ENCODE assay signal across 9 mouse cellular contexts in genomic region chr7:128705735-128706134, GRCm38 (mm10). TPM values are rescaled to one million over a fixed set of nuclear protein-coding genes. Genes with fewer than 3 reads are reported as not detected.
DNase-seq lines count a peak whose midpoint lies in the region; ATAC-seq and TF ChIP-seq lines count a peak whose summit lies in the region.
"Had no signal": no experiment of that assay in that cellular context is flagged by ENCODE, and none has a peak within 500 bp of the region (broad histone marks: within the 10 kb centered on the region; RNA-seq: fewer than 3 reads in every experiment).

No protein-coding gene starts in this region.

- 22% methylated on average over 4 of the region's 4 CpGs for WGBS in forebrain, embryonic 14.5 days
- WGBS in lung, adult 2 months = 19% methylated on average over 4 of the region's 4 CpGs
- WGBS in thymus, adult 2 months = 33% methylated on average over 4 of the region's 4 CpGs

- no peaks in the 10 kb centered on the region for H3K79me2 ChIP-seq in MEL (ENCODE audit: control insufficient read depth, insufficient read depth, low read length, poor library complexity)

- H3K9me3 ChIP-seq in MEL (replicated peaks; ENCODE audit: insufficient read depth, low read length) = no peaks in the 10 kb centered on the region
- no peaks in the 10 kb centered on the region for H3K9me3 ChIP-seq in forebrain, embryonic 14.5 days (replicated peaks; ENCODE audit: control insufficient read depth, low read length)
- H3K9me3 ChIP-seq: limb, embryonic 15.5 days had no signal

- peak; percentile 79 for TF ChIP-seq RAD21 in MEL (IDR thresholded peaks at IDR 0.05; ENCODE audit: low read depth, low read length)

- peak; percentile 87 to 99 (median 90) for TF ChIP-seq CTCF in MEL (IDR thresholded peaks at IDR 0.05 in 2 of 3, conservative IDR thresholded peaks at IDR 0.05 in 1 of 3; ENCODE audit: control insufficient read depth in 1 of 3, insufficient read depth in 1 of 3, low read depth in 2 of 3, low read length in 3 of 3, poor library complexity in 1 of 3, severe bottlenecking in 1 of 3)
- peak; percentile 96 for TF ChIP-seq CTCF in lung, adult 2 months (IDR thresholded peaks at IDR 0.05; ENCODE audit: insufficient read depth, low read length)
- TF ChIP-seq CTCF in thymus, adult 2 months (IDR thresholded peaks at IDR 0.05; ENCODE audit: borderline replicate concordance, control insufficient read depth, extremely low read depth, insufficient read depth, low read length, poor library complexity) = peak; percentile 85; the same call in 1 of the 2 replicates

- H3K27ac ChIP-seq in MEL (ENCODE audit: control insufficient read depth, low read depth, low read length) = no peak overlapping the region
- no peak overlapping the region for H3K27ac ChIP-seq in forebrain, embryonic 14.5 days (ENCODE audit: low read depth, low read length)
- H3K27ac ChIP-seq in thymus, adult 2 months (ENCODE audit: control insufficient read depth, insufficient read depth, low read length) = no peak overlapping the region
- H3K27ac ChIP-seq: limb, embryonic 15.5 days had no signal

- H3K4me2 ChIP-seq in forebrain, embryonic 14.5 days (ENCODE audit: low read length) = no peak overlapping the region
- H3K4me2 ChIP-seq: limb, embryonic 15.5 days had no signal

- no peak overlapping the region for H3K9ac ChIP-seq in MEL (ENCODE audit: control insufficient read depth, low read depth, low read length, poor library complexity, severe bottlenecking)
- H3K9ac ChIP-seq in forebrain, embryonic 14.5 days (ENCODE audit: low read length) = no peak overlapping the region
- H3K9ac ChIP-seq: limb, embryonic 15.5 days had no signal

- TF ChIP-seq POLR2A in MEL (IDR thresholded peaks at IDR 0.05; ENCODE audit: control insufficient read depth in 1 of 2, insufficient read depth in 1 of 2, low read depth in 1 of 2, low read length in 2 of 2, poor library complexity in 1 of 2) = no peak
- no peak for TF ChIP-seq POLR2A in lung, adult 2 months (IDR thresholded peaks at IDR 0.05; ENCODE audit: borderline replicate concordance, extremely low read depth, low read depth, low read length)
- no peak for TF ChIP-seq POLR2A in thymus, adult 2 months (IDR thresholded peaks at IDR 0.05; ENCODE audit: control insufficient read depth, extremely low read depth, insufficient read depth, low read length, poor library complexity)

- peak; percentile 72 for DNase-seq in MEL (ENCODE audit: low read depth, low spot score)
- DNase-seq in cerebellum, adult 11 months = peak; percentile 61
- DNase-seq in forebrain, embryonic 14.5 days (ENCODE audit: low spot score) = peak; percentile 81
- DNase-seq in heart, postnatal 14 days = peak; percentile 71 to 80
- peak; percentile 65 for DNase-seq in layer of hippocampus, adult 11-12 months (ENCODE audit: low spot score)
- peak; percentile 62 for DNase-seq in lung, adult 2 months
- peak; percentile 31 for DNase-seq in ovary, adult 18-20 months (ENCODE audit: low spot score)
- DNase-seq in thymus, adult 2 months = peak; percentile 66

- intact Hi-C loops in heart, postnatal 14 days (cut with DNase I) = loop anchor here (5.0 kb wide), 2 partner anchors 398 to 458 kb away; partner anchors contain the start of gene Tgfb1i1

- peak; percentile 75 for ATAC-seq in forebrain, embryonic 14.5 days

- H3K36me3 ChIP-seq in MEL (ENCODE audit: control insufficient read depth in 1 of 2, insufficient read depth in 2 of 2, low read length in 2 of 2) = peaks cover 0 to 38% of the 10 kb centered on the region in 2 experiments; a peak in 2 of 4 replicates
- H3K36me3 ChIP-seq in forebrain, embryonic 14.5 days (ENCODE audit: control insufficient read depth, insufficient read depth, low read length) = peaks cover 94% of the 10 kb centered on the region
- H3K36me3 ChIP-seq in thymus, adult 2 months (ENCODE audit: control insufficient read depth, insufficient read depth, low read length) = peaks cover 77% of the 10 kb centered on the region

- H3K4me3 ChIP-seq in MEL (ENCODE audit: control insufficient read depth in 1 of 2, insufficient read depth in 1 of 2, low read depth in 2 of 2, low read length in 2 of 2) = no peak overlapping the region
- H3K4me3 ChIP-seq in forebrain, embryonic 14.5 days (ENCODE audit: low read depth, low read length) = no peak overlapping the region
- no peak overlapping the region for H3K4me3 ChIP-seq in lung, adult 2 months (replicated peaks; ENCODE audit: extremely low read depth, low read depth, low read length)
- H3K4me3 ChIP-seq in thymus, adult 2 months (ENCODE audit: control insufficient read depth, insufficient read depth, low read length) = no peak overlapping the region
- H3K4me3 ChIP-seq: limb, embryonic 15.5 days had no signal

- TF ChIP-seq EP300 in MEL (IDR thresholded peaks at IDR 0.05; ENCODE audit: low read depth in 1 of 2, low read length in 2 of 2) = no peak

- H3K4me1 ChIP-seq in MEL (ENCODE audit: control insufficient read depth in 1 of 2, insufficient read depth in 2 of 2, low read length in 2 of 2) = no peaks in the 10 kb centered on the region
- no peaks in the 10 kb centered on the region for H3K4me1 ChIP-seq in forebrain, embryonic 14.5 days (ENCODE audit: control insufficient read depth, insufficient read depth, low read length)
- H3K4me1 ChIP-seq in lung, adult 2 months (ENCODE audit: control insufficient read depth, insufficient read depth, low read length) = no peaks in the 10 kb centered on the region
- no peaks in the 10 kb centered on the region for H3K4me1 ChIP-seq in thymus, adult 2 months (replicated peaks; ENCODE audit: control insufficient read depth, insufficient read depth, low read length)
- H3K4me1 ChIP-seq: limb, embryonic 15.5 days had no signal

- no peaks in the 10 kb centered on the region for H3K27me3 ChIP-seq in MEL (ENCODE audit: control insufficient read depth in 1 of 2, insufficient read depth in 2 of 2, low read length in 2 of 2)
- no peaks in the 10 kb centered on the region for H3K27me3 ChIP-seq in forebrain, embryonic 14.5 days (replicated peaks; ENCODE audit: control insufficient read depth, insufficient read depth, low read length)
- H3K27me3 ChIP-seq in thymus, adult 2 months (ENCODE audit: control insufficient read depth, insufficient read depth, low read length) = no peaks in the 10 kb centered on the region
- H3K27me3 ChIP-seq: limb, embryonic 15.5 days had no signal

TF ChIP-seq in MEL, 35 proteins besides CTCF, POLR2A, EP300 and RAD21 (continues in another document):
- TF ChIP-seq JUND (IDR thresholded peaks at IDR 0.05; ENCODE audit: low read depth, low read length) (no peak), TAL1 (IDR thresholded peaks at IDR 0.05; ENCODE audit: low read length) (no peak), TCF12 (IDR thresholded peaks at IDR 0.05; ENCODE audit: low read depth, low read length) (no peak), MAFK (IDR thresholded peaks at IDR 0.05; ENCODE audit: borderline replicate concordance, low read depth, low read length) (no peak), ZNF384 (IDR thresholded peaks at IDR 0.05; ENCODE audit: low read depth, low read length) (no peak), NELFE (IDR thresholded peaks at IDR 0.05; ENCODE audit: low read depth, low read length) (no peak), NRF1 (IDR thresholded peaks at IDR 0.05; ENCODE audit: insufficient read depth, low read depth, low read length, poor library complexity, severe bottlenecking) (no peak), CHD2 (IDR thresholded peaks at IDR 0.05; ENCODE audit: low read length) (no peak), MYB (IDR thresholded peaks at IDR 0.05; ENCODE audit: low read depth, low read length) (no peak), ZMIZ1 (IDR thresholded peaks at IDR 0.05; ENCODE audit: low read depth, low read length) (no peak), GATA1 (IDR thresholded peaks at IDR 0.05; ENCODE audit: low read depth, low read length) (no peak), UBTF (IDR thresholded peaks at IDR 0.05; ENCODE audit: borderline replicate concordance, insufficient read depth, low read depth, low read length) (no peak), GABPA (IDR thresholded peaks at IDR 0.05; ENCODE audit: low read depth, low read length) (no peak), USF2 (IDR thresholded peaks at IDR 0.05; ENCODE audit: borderline replicate concordance in 1 of 2, insufficient read depth in 1 of 2, low read depth in 1 of 2, low read length in 2 of 2) (no peak), MEF2A (IDR thresholded peaks at IDR 0.05; ENCODE audit: extremely low read depth, insufficient replicate concordance, low read depth, low read length, poor library complexity, severe bottlenecking) (no peak), ELF1 (IDR thresholded peaks at IDR 0.05; ENCODE audit: low read depth, low read length) (no peak), CHD1 (IDR thresholded peaks at IDR 0.05; ENCODE audit: low read depth, low read length) (no peak), HCFC1 (IDR thresholded peaks at IDR 0.05; ENCODE audit: low read depth, low read length) (no peak), ZC3H11A (IDR thresholded peaks at IDR 0.05; ENCODE audit: low read depth, low read length) (peak; percentile 64), BHLHE40 (IDR thresholded peaks at IDR 0.05; ENCODE audit: borderline replicate concordance, low read depth, low read length) (0 out of 2 replicates have a peak, but pooled peaks have one; percentile 26), ZKSCAN1 (IDR thresholded peaks at IDR 0.05; ENCODE audit: low read depth, low read length) (no peak), SMC3 (IDR thresholded peaks at IDR 0.05; ENCODE audit: low read depth, low read length) (peak; percentile 71), E2F4 (IDR thresholded peaks at IDR 0.05; ENCODE audit: borderline replicate concordance, low read depth, low read length) (no peak), ETS1 (IDR thresholded peaks at IDR 0.05; ENCODE audit: low read depth, low read length) (no peak)

RNA-seq across cellular contexts. Expression of gene Mcmbp, which starts 34.6 kb away (rescaled TPM):
- 44.6 and 49.3 TPM in 2 replicates for total RNA-seq in MEL (2012; rRNA removed)
- 10 to 100 TPM in 1 of 2 experiments, not detected in 1; 91.1 TPM for polyA plus RNA-seq in MEL (2012; ENCODE audit: insufficient read depth in 1 of 2, insufficient read length in 2 of 2, low read depth in 1 of 2, low replicate concordance in 2 of 2, missing spikeins in 1 of 2)
- 55.6 and 58.1 TPM in 2 replicates for polyA plus RNA-seq in forebrain, embryonic 14.5 days (2014; fragmentation: Nextera tagmentation; extraction: Ambion mirVana)
- total RNA-seq in heart, postnatal 14 days (2021) = 10 to 100 TPM; 26.3 to 27.2 TPM
- 31.1 and 32.5 TPM in 2 replicates for polyA plus RNA-seq in lung, adult 2 months (2012; rRNA removed)
- polyA plus RNA-seq in thymus, adult 2 months (2012; rRNA removed) = 69.0 and 97.3 TPM in 2 replicates

RNA-seq across cellular contexts. Expression of gene Sec23ip, which starts 39.0 kb away (rescaled TPM):
- 20.7 and 21.2 TPM in 2 replicates for total RNA-seq in MEL (2012; rRNA removed)
- 10 to 100 TPM in 1 of 2 experiments, not detected in 1; 43.7 TPM for polyA plus RNA-seq in MEL (2012; ENCODE audit: insufficient read depth in 1 of 2, insufficient read length in 2 of 2, low read depth in 1 of 2, low replicate concordance in 2 of 2, missing spikeins in 1 of 2)
- polyA plus RNA-seq in forebrain, embryonic 14.5 days (2014; fragmentation: Nextera tagmentation; extraction: Ambion mirVana) = 30.6 and 34.7 TPM in 2 replicates
- total RNA-seq in heart, postnatal 14 days (2021) = 10 to 100 TPM; 27.7 to 31.6 TPM
- polyA plus RNA-seq in lung, adult 2 months (2012; rRNA removed) = 19.3 and 24.3 TPM in 2 replicates
- 68.4 and 68.6 TPM in 2 replicates for polyA plus RNA-seq in thymus, adult 2 months (2012; rRNA removed)

Comparison
In these comparisons a context has a peak if more than half of its experiments do, and no peak if none do; other contexts are left out.
1. DNase-seq: peak in every context shown above with its lines; median percentile 81 in forebrain, embryonic 14.5 days; 76 in heart, postnatal 14 days; 72 in MEL; 66 in thymus, adult 2 months; 65 in layer of hippocampus, adult 11-12 months; 62 in lung, adult 2 months; 61 in cerebellum, adult 11 months; 31 in ovary, adult 18-20 months.